Mouse (Mus musculus) neural tube, embryonic 12.5 days (tissue): ENCODE measurements around the gene Cacna1d. TPM values are rescaled to one million over a fixed set of nuclear protein-coding genes. Genes with fewer than 3 reads are reported as not detected.
A peak's percentile ranks its signal among the peaks of the same experiment; 100 is the strongest.

Experiments used
- ATAC-seq: fragments of 200-750 bp; cut with Nextera tagmentation; 2 replicates; pipeline ENCODE4 v1.8.0; 2017; ENCODE audit warnings: low read depth, mild to moderate bottlenecking, moderate TSS enrichment, moderate library complexity; ENCODE audit not compliant: low FRiP score
- H3K27ac ChIP-seq: fragments of 300-500 bp; sonication (generic); 2 replicates; pipeline ENCODE4 v1.5.1; 2016
- H3K27me3 ChIP-seq: fragments of 300-500 bp; sonication (generic); replicated peaks from 2 replicates; pipeline ENCODE4 v1.6.1; 2016; ENCODE audit warnings: mild to moderate bottlenecking
- H3K36me3 ChIP-seq: fragments of 300-500 bp; sonication (generic); 2 replicates; pipeline ENCODE4 v1.6.1; 2016; ENCODE audit warnings: mild to moderate bottlenecking
- H3K4me1 ChIP-seq: fragments of 300-500 bp; sonication (generic); 2 replicates; pipeline ENCODE4 v1.6.1; 2016
- H3K4me2 ChIP-seq: fragments of 300-500 bp; sonication (generic); replicated peaks from 2 replicates; pipeline ENCODE4 v1.6.1; 2016; ENCODE audit warnings: mild to moderate bottlenecking
- H3K4me3 ChIP-seq: fragments of 300-500 bp; sonication (generic); 2 replicates; pipeline ENCODE4 v1.5.1; 2016
- H3K9ac ChIP-seq: fragments of 300-500 bp; sonication (generic); 2 replicates; pipeline ENCODE4 v1.6.1; 2016; ENCODE audit warnings: mild to moderate bottlenecking
- H3K9me3 ChIP-seq: fragments of 300-500 bp; sonication (generic); 2 replicates; pipeline ENCODE4 v1.6.1; 2016; ENCODE audit warnings: mild to moderate bottlenecking
- WGBS: fragments of 180-500 bp; shearing (Covaris S2); methylation state at CpG from one replicate; pipeline ENCODE4 v1.1.7; 2016; 5-methylcytosine and 5-hydroxymethylcytosine counted together
- polyA plus RNA-seq: library from polyadenylated mRNA; unstranded; fragments of >200 nt; fragmentation: Nextera tagmentation; extraction: Ambion mirVana; gene quantifications from 2 replicates; pipeline ENCODE4 v1.2.1, GENCODE M21; 2016

The Cacna1d gene
- polyA plus RNA-seq, 1 experiment from 2014 or later, result 3.0 TPM

DNA sequence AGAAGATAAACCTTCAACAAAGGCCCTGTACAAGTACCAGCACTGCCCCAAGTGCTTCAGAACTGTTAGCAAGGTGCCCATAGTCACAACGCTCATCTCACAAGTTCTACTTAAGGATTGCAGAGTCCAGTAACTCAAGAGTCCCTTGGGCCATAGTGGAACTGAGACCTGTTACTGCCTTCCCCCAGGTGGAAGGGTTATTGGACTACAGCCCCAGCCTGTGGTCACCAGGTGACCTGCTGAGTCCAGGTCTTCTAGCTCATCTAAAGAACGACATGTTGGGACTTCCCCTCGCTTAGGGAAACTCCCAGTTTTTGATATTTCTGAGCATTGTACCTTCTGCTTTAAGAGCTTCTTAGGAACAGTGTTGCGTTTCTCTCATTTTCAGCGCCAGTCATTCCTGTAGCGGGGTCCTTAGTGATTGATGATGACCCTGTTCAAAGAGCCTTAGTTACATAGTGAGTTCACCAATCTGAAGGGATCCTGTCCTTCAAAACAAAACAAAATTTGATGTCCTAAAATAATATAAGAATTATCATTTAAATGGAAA, 19.0 kb upstream of the Cacna1d start:
- Histone ChIP-seq H3K4me1 (no peaks in the 10 kb centered on the region), H3K9me3 (no peaks in the 10 kb centered on the region), H3K9ac (no peak overlapping the region), H3K4me2 (no peak overlapping the region), H3K36me3 (peaks cover 53% of the 10 kb centered on the region), H3K27me3 (no peaks in the 10 kb centered on the region), H3K27ac (no peak overlapping the region), H3K4me3 (no peak overlapping the region)
- ATAC-seq, result no peak
- WGBS, result 96% methylated on average over 6 of the region's 6 CpGs

DNA sequence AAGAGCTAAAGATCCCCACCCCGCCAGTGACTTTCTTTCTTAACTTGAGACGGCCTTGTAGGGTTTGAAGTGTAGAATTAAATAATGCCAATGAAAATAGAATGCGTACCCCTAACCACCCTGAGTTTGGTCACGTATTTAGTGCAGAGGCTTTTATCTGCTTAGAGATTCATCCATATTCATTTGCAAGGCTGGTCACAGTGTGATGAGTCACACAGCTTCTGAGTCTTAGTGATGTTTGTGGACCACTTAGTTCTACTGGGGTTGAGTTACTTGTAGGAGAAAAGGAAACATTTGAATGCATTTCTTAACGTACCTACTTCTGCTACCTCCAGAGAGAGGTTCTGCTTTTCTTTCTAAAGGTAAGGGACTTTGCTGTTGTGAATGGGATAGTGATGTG, 13.7 kb upstream of the Cacna1d start:
- no peak overlapping the region for H3K9ac ChIP-seq
- H3K36me3 ChIP-seq, result peaks cover 40% of the 10 kb centered on the region
- H3K4me3 ChIP-seq, result no peak overlapping the region
- no peak overlapping the region for H3K27ac ChIP-seq
- H3K27me3 ChIP-seq, result no peaks in the 10 kb centered on the region
- no peaks in the 10 kb centered on the region for H3K4me1 ChIP-seq
- ATAC-seq, result no peak
- no peak overlapping the region for H3K4me2 ChIP-seq
- WGBS, result 89% methylated on average over 5 of the region's 5 CpGs
- H3K9me3 ChIP-seq, result no peaks in the 10 kb centered on the region

DNA sequence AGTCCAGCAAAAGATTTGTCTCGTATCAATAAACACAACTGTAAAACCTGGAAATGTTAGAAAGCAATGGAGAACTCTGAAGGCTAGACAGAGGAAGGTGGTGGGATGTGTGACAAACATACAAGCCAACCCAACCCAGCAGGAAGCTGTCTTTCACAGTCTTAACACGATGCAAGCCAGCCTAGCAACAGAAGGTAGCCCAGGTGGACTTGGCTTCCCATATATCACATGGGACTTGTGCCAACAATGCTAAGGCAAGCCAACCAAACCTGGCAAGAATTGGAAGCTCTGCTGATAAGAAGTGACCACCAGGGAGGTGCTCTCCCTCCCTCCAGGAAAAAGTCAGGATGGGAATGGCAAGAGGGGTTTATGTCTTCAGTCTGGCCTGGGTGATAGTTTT, 6.9 kb upstream of the Cacna1d start:
- Histone ChIP-seq H3K4me1 (no peaks in the 10 kb centered on the region), H3K27ac (no peak overlapping the region), H3K9me3 (no peaks in the 10 kb centered on the region), H3K4me3 (no peak overlapping the region), H3K9ac (no peak overlapping the region), H3K4me2 (no peak overlapping the region), H3K36me3 (peaks cover 29% of the 10 kb centered on the region), H3K27me3 (no peaks in the 10 kb centered on the region)
- ATAC-seq, result no peak
- 90% methylated on average over 2 of the region's 2 CpGs for whole genome bisulfite sequencing

DNA sequence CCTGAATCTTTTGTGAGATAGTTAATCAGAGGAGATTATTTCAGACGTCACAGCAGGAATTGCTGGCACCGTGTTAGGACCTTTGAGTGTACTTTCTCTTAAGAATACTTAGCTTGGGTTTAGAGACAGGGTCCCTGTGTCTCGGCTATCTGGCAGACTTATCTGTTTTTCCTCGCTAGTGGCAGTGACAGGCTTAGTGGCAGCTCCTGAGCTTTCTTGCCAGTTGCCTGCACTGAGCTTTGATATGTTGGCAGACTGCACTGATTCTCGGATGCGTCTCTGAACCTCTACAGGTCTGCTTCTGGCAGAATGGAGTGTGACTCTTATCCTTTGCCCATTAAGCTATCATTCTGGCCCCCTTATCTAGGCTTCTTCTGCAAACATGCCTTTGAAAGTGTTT, 3.7 kb upstream of the Cacna1d start:
- no peaks in the 10 kb centered on the region for H3K27me3 ChIP-seq
- H3K36me3 ChIP-seq, result peaks cover 43% of the 10 kb centered on the region
- WGBS, result 88% methylated on average over 6 of the region's 6 CpGs
- H3K4me1 ChIP-seq, result no peaks in the 10 kb centered on the region
- no peaks in the 10 kb centered on the region for H3K9me3 ChIP-seq
- H3K9ac ChIP-seq, result no peak overlapping the region
- H3K27ac ChIP-seq, result no peak overlapping the region
- ATAC-seq, result no peak
- no peak overlapping the region for H3K4me3 ChIP-seq
- no peak overlapping the region for H3K4me2 ChIP-seq

DNA sequence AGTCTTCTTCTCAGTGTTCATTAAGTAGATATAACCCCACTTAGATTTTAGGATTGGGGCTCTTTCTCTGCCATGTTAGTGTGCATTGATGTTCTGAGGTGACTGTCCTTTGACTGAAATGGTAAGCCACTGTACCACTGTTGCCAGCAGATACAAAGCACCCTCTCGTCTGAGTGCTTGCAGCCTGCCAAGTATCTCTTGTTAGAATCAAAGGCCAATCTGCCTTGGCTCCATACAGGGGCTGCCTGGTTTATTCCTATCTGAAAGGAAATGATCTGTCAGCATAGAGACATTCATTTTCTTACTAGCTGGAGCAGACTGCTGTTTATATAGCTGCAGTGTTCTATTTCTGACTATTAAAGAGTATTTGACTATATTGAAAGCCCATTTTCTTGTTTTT, 2.0 kb upstream of the Cacna1d start:
- Histone ChIP-seq H3K4me1 (no peaks in the 10 kb centered on the region), H3K27ac (no peak overlapping the region), H3K4me2 (no peak overlapping the region), H3K27me3 (no peaks in the 10 kb centered on the region), H3K9ac (no peak overlapping the region), H3K4me3 (no peak overlapping the region), H3K9me3 (no peaks in the 10 kb centered on the region), H3K36me3 (peaks cover 40% of the 10 kb centered on the region)
- no peak for ATAC-seq
- 82% methylated on average over 1 of the region's 1 CpGs for WGBS

DNA sequence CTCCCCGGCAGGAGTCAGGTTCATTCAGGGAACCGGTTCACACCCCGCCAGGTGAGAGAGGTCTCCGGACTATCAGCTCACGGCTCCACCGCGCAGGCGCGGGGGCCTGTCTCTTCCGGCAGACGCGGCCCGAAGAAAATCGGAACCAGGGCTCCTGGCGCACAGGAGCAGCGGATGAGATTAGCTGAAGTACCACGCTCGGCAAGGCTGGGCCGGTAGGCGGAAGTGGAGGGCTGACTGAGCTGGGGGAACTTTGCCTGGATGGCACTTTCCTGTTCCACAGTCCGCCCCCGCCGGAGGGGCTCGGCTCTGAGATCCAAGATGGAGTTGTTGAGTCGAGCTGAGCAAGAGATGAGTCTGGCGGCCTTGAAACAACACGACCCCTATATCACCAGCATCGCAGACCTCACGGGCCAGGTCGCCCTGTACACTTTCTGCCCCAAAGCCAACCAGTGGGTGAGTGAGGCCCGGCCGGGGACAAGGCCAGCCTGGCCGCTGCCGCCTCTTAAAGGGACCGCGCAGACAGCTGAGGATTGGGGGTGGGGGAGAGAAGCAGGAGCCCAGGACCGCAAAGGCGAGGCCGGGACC, 11.8 kb downstream of the Cacna1d start, which contains the start of gene Dcp1a:
Dcp1a (plus strand) TSS at position 175 of the 588 bp plus-strand sequence.
- H3K4me3 ChIP-seq, result peak within 1 kb of the TSS; percentile 88
- H3K4me2 ChIP-seq, result peak within 1 kb of the TSS; percentile 73
- ATAC-seq, result peak; percentile 98
- WGBS, result under 1% methylated on average over 39 of the region's 39 CpGs
- H3K27ac ChIP-seq, result peak within 1 kb of the TSS; percentile 79; the same call in 1 of the 2 replicates
- peaks cover 10% of the 10 kb centered on the region for H3K4me1 ChIP-seq
- H3K36me3 ChIP-seq, result peaks cover 21% of the 10 kb centered on the region
- H3K9ac ChIP-seq, result peak within 1 kb of the TSS; percentile 88
- no peaks in the 10 kb centered on the region for H3K27me3 ChIP-seq
- no peaks in the 10 kb centered on the region for H3K9me3 ChIP-seq

DNA sequence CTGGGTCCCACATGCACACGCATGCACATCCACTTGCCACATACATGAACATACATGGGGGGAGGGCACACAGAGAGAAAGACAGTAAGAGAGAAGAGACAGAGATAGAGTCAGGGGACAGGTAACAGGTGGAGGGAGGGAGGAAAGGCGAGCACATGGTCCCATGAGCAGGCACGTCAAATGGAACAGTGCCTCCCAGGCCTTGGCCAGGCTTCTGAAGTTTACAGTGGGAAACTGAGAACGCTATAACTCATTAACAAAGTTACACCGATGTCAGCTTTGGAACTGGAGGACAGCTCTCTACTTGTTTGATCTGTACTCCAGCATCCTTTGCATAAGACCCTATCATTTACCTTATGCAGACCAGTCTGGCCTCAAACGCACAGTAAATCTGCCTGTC, 16.8 kb downstream of the Cacna1d start:
- no peak for ATAC-seq
- H3K36me3 ChIP-seq, result no peaks in the 10 kb centered on the region
- no peak overlapping the region for H3K4me3 ChIP-seq
- WGBS, result 86% methylated on average over 6 of the region's 6 CpGs
- H3K4me2 ChIP-seq, result no peak overlapping the region
- H3K9me3 ChIP-seq, result no peaks in the 10 kb centered on the region
- no peaks in the 10 kb centered on the region for H3K4me1 ChIP-seq
- H3K27ac ChIP-seq, result no peak overlapping the region
- no peak overlapping the region for H3K9ac ChIP-seq
- H3K27me3 ChIP-seq, result no peaks in the 10 kb centered on the region

DNA sequence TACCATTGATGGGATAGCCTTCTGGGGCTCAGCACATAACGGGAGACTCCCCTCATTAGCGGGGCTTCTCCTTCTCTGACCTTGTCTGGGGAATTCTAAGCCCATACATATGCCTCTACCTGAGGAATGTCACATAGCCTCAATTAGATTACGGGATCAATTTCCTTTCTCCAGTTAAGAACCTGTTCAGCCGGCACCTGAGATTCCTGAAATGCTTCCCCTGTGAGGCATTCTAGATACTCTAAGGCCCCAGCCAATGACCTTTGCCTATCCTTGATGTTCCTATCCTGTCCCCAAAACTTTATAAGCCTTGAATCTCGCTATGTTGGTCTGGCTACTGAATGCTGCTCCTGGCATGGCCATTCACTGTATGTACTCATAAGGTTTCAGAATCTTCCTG, 17.6 kb downstream of the Cacna1d start:
- Histone ChIP-seq H3K36me3 (no peaks in the 10 kb centered on the region), H3K4me2 (no peak overlapping the region), H3K9me3 (no peaks in the 10 kb centered on the region), H3K4me1 (no peaks in the 10 kb centered on the region), H3K4me3 (no peak overlapping the region), H3K9ac (no peak overlapping the region), H3K27ac (no peak overlapping the region), H3K27me3 (no peaks in the 10 kb centered on the region)
- 70% methylated on average over 5 of the region's 5 CpGs for WGBS
- no peak for ATAC-seq

DNA sequence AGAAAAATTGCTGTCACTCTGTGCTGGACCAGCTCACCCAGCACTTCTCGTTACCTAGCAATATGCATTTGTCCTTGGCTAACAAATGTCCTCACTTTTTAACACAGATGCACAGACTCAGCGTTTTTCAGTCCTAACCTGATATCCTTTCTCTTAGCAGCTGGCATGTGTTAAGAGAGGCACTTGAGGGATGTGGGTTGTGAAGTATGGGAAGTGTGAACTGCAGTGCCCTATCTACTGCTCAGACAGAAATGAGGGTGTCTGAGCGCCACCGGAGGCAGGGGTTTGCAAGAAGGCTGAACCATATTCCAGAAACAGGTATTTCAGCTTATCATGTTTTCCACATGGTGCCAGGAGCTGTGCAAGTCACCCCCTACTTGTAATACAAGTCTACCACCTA, 27.9 kb downstream of the Cacna1d start:
- H3K36me3 ChIP-seq, result no peaks in the 10 kb centered on the region
- no peak overlapping the region for H3K27ac ChIP-seq
- no peak for ATAC-seq
- H3K4me1 ChIP-seq, result no peaks in the 10 kb centered on the region
- no peak overlapping the region for H3K4me3 ChIP-seq
- no peaks in the 10 kb centered on the region for H3K9me3 ChIP-seq
- no peaks in the 10 kb centered on the region for H3K27me3 ChIP-seq
- WGBS, result 90% methylated on average over 4 of the region's 4 CpGs
- H3K9ac ChIP-seq, result no peak overlapping the region
- H3K4me2 ChIP-seq, result no peak overlapping the region

DNA sequence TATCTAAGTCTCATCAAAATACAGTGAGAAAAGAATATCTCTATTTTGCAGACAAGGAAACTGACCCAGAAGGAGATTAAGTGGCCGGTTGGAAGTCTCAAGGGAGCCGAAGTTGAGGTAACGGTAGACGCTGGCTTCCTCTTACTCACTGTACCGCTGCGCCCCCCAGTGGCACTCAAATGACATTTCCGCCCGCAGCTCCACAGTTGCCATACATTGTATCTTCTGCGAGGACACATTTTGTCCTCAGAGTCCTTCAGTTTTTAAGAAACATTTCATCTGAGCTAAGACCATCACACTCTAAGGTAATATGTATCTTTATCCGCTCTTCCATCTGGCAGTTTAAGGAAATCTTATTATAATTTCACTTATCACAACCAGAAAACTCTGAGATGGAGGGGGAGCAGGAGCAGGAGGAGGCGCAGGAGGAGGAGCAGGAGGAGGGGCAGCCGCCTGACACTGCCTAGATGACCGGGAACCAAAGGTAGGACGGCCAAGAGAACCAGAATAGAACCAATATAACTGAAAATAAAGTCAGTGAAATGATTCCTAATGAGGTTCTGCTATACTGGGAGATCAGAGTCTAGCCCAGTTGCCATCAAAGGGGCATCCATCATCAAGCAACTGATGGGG, 31.2 kb downstream of the Cacna1d start:
- H3K27me3 ChIP-seq, result no peaks in the 10 kb centered on the region
- H3K36me3 ChIP-seq, result no peaks in the 10 kb centered on the region
- no peak overlapping the region for H3K27ac ChIP-seq
- WGBS, result 5% methylated on average over 14 of the region's 14 CpGs
- H3K9me3 ChIP-seq, result no peaks in the 10 kb centered on the region
- H3K4me3 ChIP-seq, result no peak overlapping the region
- no peak overlapping the region for H3K4me2 ChIP-seq
- H3K4me1 ChIP-seq, result no peaks in the 10 kb centered on the region; the same call in 1 of the 2 replicates
- no peak overlapping the region for H3K9ac ChIP-seq
- ATAC-seq, result no peak

DNA sequence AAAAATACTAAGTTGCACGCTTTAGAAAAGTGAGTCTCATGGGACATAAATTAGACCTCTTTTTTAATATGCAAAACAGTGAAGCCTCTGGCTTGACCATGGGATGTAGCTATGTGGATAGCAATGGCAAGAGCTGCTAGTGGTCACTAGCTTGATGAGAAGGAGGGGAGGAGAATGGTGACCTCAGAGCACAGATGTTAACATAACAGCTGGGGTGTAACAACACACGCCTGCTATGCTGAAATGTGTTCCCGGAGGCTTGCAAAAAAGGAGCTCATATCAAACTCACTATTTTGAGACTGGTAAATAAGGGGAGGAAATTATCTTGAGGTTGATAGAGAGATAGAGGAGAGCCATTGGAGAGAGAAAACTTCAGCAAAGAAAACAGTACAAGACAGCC, 32.4 kb downstream of the Cacna1d start:
- H3K36me3 ChIP-seq, result no peaks in the 10 kb centered on the region
- no peak for ATAC-seq
- 79% methylated on average over 3 of the region's 3 CpGs for WGBS
- H3K4me1 ChIP-seq, result no peaks in the 10 kb centered on the region; the same call in 1 of the 2 replicates
- H3K27me3 ChIP-seq, result no peaks in the 10 kb centered on the region
- no peak overlapping the region for H3K27ac ChIP-seq
- H3K9me3 ChIP-seq, result no peaks in the 10 kb centered on the region
- H3K4me2 ChIP-seq, result no peak overlapping the region
- no peak overlapping the region for H3K9ac ChIP-seq
- no peak overlapping the region for H3K4me3 ChIP-seq

DNA sequence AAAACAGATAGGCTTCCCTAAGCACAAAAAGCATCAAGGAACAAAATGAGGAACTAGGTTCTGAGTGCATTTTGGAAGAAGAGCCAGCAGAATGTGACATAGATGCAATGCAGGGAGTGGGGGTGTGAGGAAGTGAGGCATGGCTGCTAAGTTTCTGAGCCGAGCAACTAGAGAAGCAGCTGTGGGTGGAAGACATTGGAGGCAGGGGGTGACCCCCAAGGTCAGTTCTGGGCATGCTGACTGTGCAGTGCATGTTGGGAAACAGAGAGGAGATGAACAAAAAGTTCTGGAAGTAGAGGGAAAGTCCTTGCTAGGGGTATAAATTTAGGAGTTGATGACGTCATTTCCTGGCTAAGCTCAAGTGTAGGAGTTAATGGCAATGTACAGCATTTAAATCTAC, 33.4 kb downstream of the Cacna1d start:
- H3K4me2 ChIP-seq, result no peak overlapping the region
- no peak overlapping the region for H3K9ac ChIP-seq
- H3K27ac ChIP-seq, result no peak overlapping the region
- H3K9me3 ChIP-seq, result no peaks in the 10 kb centered on the region
- H3K4me1 ChIP-seq, result no peaks in the 10 kb centered on the region; the same call in 1 of the 2 replicates
- no peaks in the 10 kb centered on the region for H3K27me3 ChIP-seq
- H3K36me3 ChIP-seq, result no peaks in the 10 kb centered on the region
- no peak for ATAC-seq
- H3K4me3 ChIP-seq, result no peak overlapping the region
- WGBS, result 44% methylated on average over 2 of the region's 2 CpGs

DNA sequence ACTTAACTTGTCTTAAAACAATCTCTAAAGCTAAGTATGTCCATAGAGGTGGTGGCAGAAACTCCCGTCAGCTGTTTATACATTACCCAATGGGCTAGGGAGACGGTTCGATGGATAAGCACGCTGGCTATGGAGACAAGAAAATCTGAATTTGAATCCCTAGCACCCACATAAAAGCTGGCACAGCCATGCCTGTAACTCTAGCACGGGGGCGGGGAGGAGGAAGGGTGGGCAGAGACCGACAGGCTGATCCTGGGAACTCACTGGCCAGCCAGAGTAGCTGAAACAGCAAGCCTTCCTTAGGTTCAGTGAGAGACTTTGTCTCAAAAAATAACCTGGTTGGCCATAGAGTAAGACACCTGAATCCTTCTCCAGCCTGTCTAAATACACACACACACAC, 33.8 kb downstream of the Cacna1d start:
- Histone ChIP-seq H3K4me1 (no peaks in the 10 kb centered on the region; the same call in 1 of the 2 replicates), H3K27ac (no peak overlapping the region), H3K9ac (no peak overlapping the region), H3K27me3 (no peaks in the 10 kb centered on the region), H3K4me2 (no peak overlapping the region), H3K4me3 (no peak overlapping the region), H3K36me3 (no peaks in the 10 kb centered on the region), H3K9me3 (no peaks in the 10 kb centered on the region)
- 72% methylated on average over 7 of the region's 7 CpGs for WGBS
- no peak for ATAC-seq
